Mouse (Mus musculus) small intestine, adult 2 months (tissue): Measurements from ENCODE around the gene Mgll.

Source experiments
- CTCF ChIP-seq: fragments of 200-500 bp; IDR thresholded peaks from 2 replicates; pipeline ENCODE4 v1.5.1; 2012; ENCODE audit warnings: low read depth, mild to moderate bottlenecking, control low read depth, inconsistent platforms, low read length, moderate library complexity, mixed read lengths; ENCODE audit not compliant: insufficient replicate concordance, insufficient read length; ENCODE audit errors: extremely low read depth
- POLR2A ChIP-seq: fragments of 200-500 bp; IDR thresholded peaks from 2 replicates; pipeline ENCODE4 v1.6.1; 2012; ENCODE audit warnings: low read depth, mild to moderate bottlenecking, control low read depth, inconsistent platforms, low read length, moderate library complexity

DNA sequence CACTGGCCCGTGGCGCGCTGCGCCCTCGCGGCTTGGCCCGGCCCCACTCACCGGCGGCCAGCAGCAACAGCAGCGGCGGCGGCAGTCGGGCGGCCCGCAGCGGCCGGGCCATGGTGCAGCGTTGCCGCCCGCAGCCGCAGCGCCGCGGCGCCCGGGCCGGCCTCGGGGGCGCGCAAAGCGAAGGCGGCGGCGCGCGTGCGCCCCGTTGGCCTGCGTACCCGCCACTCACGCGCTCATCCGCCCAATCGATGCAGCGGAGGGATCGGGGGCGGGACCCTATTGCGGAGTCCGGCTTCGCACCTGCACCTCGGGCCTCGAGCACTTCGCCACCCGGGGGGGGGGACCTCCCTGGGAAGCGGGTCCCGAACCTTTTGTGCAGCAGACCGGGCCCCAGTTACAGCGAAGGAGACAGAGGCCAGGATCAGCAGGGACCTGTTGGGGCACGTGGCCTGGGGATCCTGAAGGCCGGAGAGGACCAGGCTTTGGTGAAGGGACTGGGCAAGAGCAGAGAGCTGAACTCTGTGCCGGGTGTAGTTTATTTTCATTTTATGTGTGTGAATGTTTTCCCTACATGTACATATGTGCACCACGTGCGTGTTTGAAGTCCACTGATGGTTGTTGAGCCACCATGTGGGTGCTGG, 150.8 kb downstream of the Mgll start, which contains the start of gene Podxl2:
- no peak for TF ChIP-seq CTCF
- TF ChIP-seq POLR2A, result no peak
